Mouse (Mus musculus) mouse embryonic stem cell (cell line): ENCODE results near the gene Dmrtc1a.
"Not testable (repeated sequence)": the region's sequence is repeated elsewhere in the genome, so short reads cannot be mapped to it uniquely, and the experiment has no call there.

Experiments used
- in situ Hi-C, 2 experiments: fragments of 300-500 bp; cut with MboI; formaldehyde crosslinking; loops; 1 replicate in 1 of 2; 3 replicates in 1 of 2; pipeline ENCODE4 v1.14.3; 2019 to 2020; ENCODE audit warnings: low sequenced_read_pairs in 2 of 2, low pct_unique_long_range_greater_than_20kb in 1 of 2, mixed read lengths in 1 of 2; ENCODE audit not compliant: unreplicated experiment in 1 of 2

The Dmrtc1a gene

GRCm38 (mm10) chrX:102908587-102908986, at the start of gene Dmrtc1a, which contains the start of gene 1700011M02Rik:
Gene Dmrtc1a, minus strand, starts transcription at chrX:102908687.
Gene 1700011M02Rik, plus strand, starts transcription at chrX:102908905.
- in situ Hi-C loops: not testable (repeated sequence)

DNA sequence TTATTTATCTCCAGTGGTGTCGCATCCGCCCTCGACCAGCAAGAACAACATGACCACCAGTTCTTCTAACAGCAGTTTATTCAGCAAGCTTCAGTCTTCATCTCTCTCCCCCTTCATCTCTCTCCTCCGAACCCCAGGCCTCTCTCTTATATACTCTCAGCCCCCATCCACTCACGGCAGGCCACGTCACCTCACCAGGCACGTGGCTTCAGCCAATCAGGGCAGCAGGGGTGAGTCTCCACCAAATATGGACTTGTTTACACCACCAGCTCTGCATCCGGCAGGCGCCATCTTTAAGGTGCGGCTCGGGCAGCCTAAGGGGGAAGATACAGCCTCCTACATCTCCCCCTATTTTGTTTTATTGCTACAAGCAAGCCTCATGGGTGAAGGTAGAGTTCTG, 41.6 kb upstream of the Dmrtc1a start:
- in situ Hi-C loops: loop anchor here in 1 of 2 experiments (25.0 kb wide), 1 partner anchor 437 kb away; no protein-coding TSS in a partner anchor

- in situ Hi-C loops: no loop called here
Observed at GRCm38 (mm10) chrX:102936743-102937142, 28.3 kb upstream of the Dmrtc1a start.

GRCm38 (mm10) chrX:102934395-102934764, 25.9 kb upstream of the Dmrtc1a start:
- in situ Hi-C loops: no loop called here

GRCm38 (mm10) chrX:102933571-102934394, 25.3 kb upstream of the Dmrtc1a start:
- in situ Hi-C loops: no loop called here

DNA sequence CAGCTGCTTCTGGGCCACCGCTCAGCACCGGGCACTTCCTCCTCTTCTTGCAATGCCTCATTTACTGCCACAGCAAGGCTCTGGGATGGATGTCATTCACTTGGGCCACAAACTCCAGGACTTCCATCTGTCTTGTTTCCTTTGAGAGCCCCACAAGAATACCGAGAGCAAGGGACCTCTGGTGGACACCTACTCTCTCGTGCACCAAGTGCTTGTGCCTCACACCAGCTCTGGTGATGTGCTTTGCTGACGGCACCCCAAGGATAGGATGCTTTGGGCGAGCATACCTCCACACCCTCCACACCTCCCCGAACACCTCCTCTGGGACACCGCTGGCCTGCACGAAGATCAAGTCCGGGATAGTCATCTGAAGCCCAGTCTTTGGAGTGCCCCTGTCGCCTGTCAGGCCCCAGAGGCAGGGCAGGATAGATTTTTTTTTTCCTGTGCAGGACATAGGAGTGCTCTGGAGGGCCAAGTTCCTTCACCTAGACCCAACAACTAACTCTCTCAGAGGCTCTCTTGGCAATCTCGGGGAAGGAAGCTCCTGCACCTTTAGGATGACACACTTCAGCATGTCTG, 24.6 kb upstream of the Dmrtc1a start:
- in situ Hi-C loops: no loop called here

DNA sequence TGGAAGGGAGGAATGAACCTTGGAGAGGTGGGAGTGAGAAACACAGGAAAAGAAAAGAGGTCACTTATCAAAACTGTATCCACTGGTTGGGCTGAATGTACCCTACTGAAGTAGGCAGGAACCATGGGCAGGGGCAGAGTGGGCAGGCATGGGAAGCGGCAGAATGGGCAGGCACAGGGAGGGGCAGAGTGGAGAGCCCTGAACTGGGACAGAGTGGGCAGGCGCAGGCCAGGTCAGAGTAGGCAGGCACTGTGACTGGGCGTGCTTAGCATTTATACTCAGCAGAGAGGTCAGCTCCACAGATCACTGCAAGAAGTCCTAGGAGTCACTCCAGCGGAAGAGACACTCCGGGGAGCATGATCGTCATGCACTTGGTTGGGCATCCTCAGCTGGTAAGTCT, 19.6 kb upstream of the Dmrtc1a start, which contains the start of gene 1700018G05Rik:
TSS of gene 1700018G05Rik (plus strand) at position 301 of the 400 bp plus-strand sequence.
- in situ Hi-C loops: not testable (repeated sequence)

- in situ Hi-C loops: not testable (repeated sequence)
Observed at GRCm38 (mm10) chrX:102926707-102927106, 18.2 kb upstream of the Dmrtc1a start.

DNA sequence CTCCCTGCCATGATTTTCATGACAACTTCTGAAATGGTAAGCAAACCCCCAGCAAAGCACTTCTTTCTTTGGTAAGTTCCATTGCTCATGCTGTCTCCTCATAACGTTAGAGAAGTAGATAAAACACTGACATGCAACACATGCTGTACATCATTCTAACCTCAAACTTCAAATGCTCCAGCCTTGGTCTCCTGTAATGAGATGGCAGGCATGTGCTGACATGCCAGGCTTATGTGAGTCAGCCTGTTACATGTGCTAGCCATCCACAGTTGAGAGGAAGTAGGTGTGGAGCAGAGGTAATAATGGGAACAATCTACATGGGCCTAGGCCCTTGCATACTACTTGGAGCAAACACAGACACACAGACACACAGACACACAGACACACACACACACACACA, 6.3 kb upstream of the Dmrtc1a start:
- in situ Hi-C loops: not testable (repeated sequence)

DNA sequence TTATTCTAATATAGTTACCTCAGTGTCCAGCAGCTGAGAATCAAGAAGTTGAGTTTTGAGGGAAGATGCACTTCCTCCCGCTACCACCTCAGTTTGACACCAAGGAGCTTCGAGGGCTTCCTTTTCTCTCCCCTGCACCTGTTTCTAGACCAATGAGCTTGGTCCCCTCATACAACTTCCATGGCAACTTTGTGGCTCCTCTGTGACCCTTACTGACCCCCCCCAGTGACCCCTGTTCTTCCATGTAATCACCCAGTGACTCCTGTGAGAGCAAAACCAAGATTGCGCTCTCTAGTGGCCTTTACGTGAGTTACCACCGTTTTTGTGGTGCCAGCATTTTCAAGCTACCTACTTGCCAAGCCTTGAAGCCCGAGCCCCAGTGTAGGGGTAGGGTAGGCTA, 40.6 kb downstream of the Dmrtc1a start, which contains the start of gene 1700031F05Rik:
TSS of gene 1700031F05Rik (minus strand) at position 101 of the 400 bp plus-strand sequence.
- in situ Hi-C loops: no loop called here

- in situ Hi-C loops: not testable (repeated sequence)
Observed at GRCm38 (mm10) chrX:102854516-102854915, 54.0 kb downstream of the Dmrtc1a start, which contains the start of gene Dmrtc1c2. Gene Dmrtc1c2, minus strand, starts transcription at chrX:102854616.
